Mouse (Mus musculus) CH12.LX (cell line): ENCODE results near the gene Lzts2. TPM values are rescaled to one million over a fixed set of nuclear protein-coding genes. Genes with fewer than 3 reads are reported as not detected.
A peak's percentile ranks its signal among the peaks of the same experiment; 100 is the strongest.

ENCODE experiments used
- DNase-seq: peaks from one replicate; pipeline ENCODE4 v3.0.0-alpha.2; 2013; ENCODE audit errors: extremely low read depth
- H3K27ac ChIP-seq: 2 replicates; pipeline ENCODE4 v1.5.1; 2012; ENCODE audit warnings: low read depth, mild to moderate bottlenecking, control low read depth, moderate library complexity; ENCODE audit not compliant: insufficient read depth
- H3K27me3 ChIP-seq: replicated peaks from 2 replicates; pipeline ENCODE3; 2012; ENCODE audit warnings: inconsistent platforms
- H3K36me3 ChIP-seq, 2 experiments: replicated peaks in 1 of 2; 2 replicates each; pipeline versions ENCODE3 to v1.6.1; 2012; ENCODE audit warnings: inconsistent platforms in 1 of 2, low read length in 1 of 2, mild to moderate bottlenecking in 1 of 2, mixed read lengths in 1 of 2, moderate library complexity in 1 of 2; ENCODE audit not compliant: control insufficient read depth in 1 of 2, insufficient read depth in 1 of 2
- H3K4me1 ChIP-seq, 2 experiments: 2 replicates each; pipeline ENCODE4 v1.6.1; 2012; ENCODE audit warnings: inconsistent platforms in 1 of 2, moderate library complexity in 1 of 2; ENCODE audit not compliant: insufficient read depth in 2 of 2, control insufficient read depth in 1 of 2
- H3K4me2 ChIP-seq: 2 replicates; pipeline ENCODE4 v1.6.1; 2012; ENCODE audit warnings: low read depth, mild to moderate bottlenecking, control low read depth; ENCODE audit not compliant: poor library complexity, insufficient read depth, severe bottlenecking
- H3K4me3 ChIP-seq, 3 experiments: fragments of 150-350 bp in 1 of 3; sonication (generic) in 1 of 3; replicated peaks in 1 of 3; 2 replicates each; pipeline versions ENCODE3 to v1.5.1; 2011 to 2012; ENCODE audit warnings: low read depth in 2 of 3, low read length in 2 of 3, mild to moderate bottlenecking in 2 of 3, moderate library complexity in 2 of 3, control low read depth in 1 of 3, improper control_type of control experiment in 1 of 3, inconsistent platforms in 1 of 3, mixed read lengths in 1 of 3; ENCODE audit not compliant: poor library complexity in 1 of 3
- H3K79me2 ChIP-seq: replicated peaks from 2 replicates; pipeline ENCODE4 v1.6.1; 2012; ENCODE audit warnings: mild to moderate bottlenecking, moderate library complexity; ENCODE audit not compliant: control insufficient read depth, poor library complexity, insufficient read depth, severe bottlenecking; ENCODE audit errors: extremely low read depth
- H3K9ac ChIP-seq: 2 replicates; pipeline ENCODE4 v1.6.1; 2012; ENCODE audit warnings: low read depth, mild to moderate bottlenecking, control low read depth, moderate library complexity; ENCODE audit not compliant: insufficient read depth
- H3K9me3 ChIP-seq: replicated peaks from 2 replicates; pipeline ENCODE3; 2012; ENCODE audit warnings: low read length, inconsistent platforms, mixed read lengths
- CHD1 ChIP-seq: IDR thresholded peaks from 2 replicates; pipeline ENCODE4 v1.6.1; 2012; ENCODE audit warnings: low read depth, low read length, improper control_type of control experiment, inconsistent platforms
- CHD2 ChIP-seq: IDR thresholded peaks from 2 replicates; pipeline ENCODE4 v1.6.1; 2011; ENCODE audit warnings: low read length, improper control_type of control experiment
- E2F4 ChIP-seq: IDR thresholded peaks from 2 replicates; pipeline ENCODE4 v1.6.1; 2011; ENCODE audit warnings: low read depth, low read length, improper control_type of control experiment; ENCODE audit not compliant: insufficient replicate concordance
- ELF1 ChIP-seq: IDR thresholded peaks from 2 replicates; pipeline ENCODE4 v1.6.1; 2014; ENCODE audit warnings: low read depth, mild to moderate bottlenecking, inconsistent platforms, low read length, improper control_type of control experiment
- ETS1 ChIP-seq: conservative IDR thresholded peaks from 2 replicates; pipeline ENCODE4 v1.6.1; 2012; ENCODE audit warnings: low read depth, mild to moderate bottlenecking, inconsistent platforms, low read length, improper control_type of control experiment, moderate library complexity
- JUND ChIP-seq: conservative IDR thresholded peaks from 2 replicates; pipeline ENCODE4 v1.6.1; 2011; ENCODE audit warnings: low read depth, low read length, improper control_type of control experiment
- KAT2A ChIP-seq: IDR thresholded peaks from 2 replicates; pipeline ENCODE4 v1.6.1; 2012; ENCODE audit warnings: low read length, improper control_type of control experiment, inconsistent platforms; ENCODE audit not compliant: insufficient replicate concordance
- MAZ ChIP-seq: IDR thresholded peaks from 2 replicates; pipeline ENCODE4 v1.6.1; 2012; ENCODE audit warnings: low read depth, mild to moderate bottlenecking, inconsistent platforms, low read length, improper control_type of control experiment, moderate library complexity
- MYC ChIP-seq: IDR thresholded peaks from 2 replicates; pipeline ENCODE4 v1.6.1; 2011; ENCODE audit warnings: low read depth, mild to moderate bottlenecking, improper control_type of control experiment, low read length
- NRF1 ChIP-seq: IDR thresholded peaks from 2 replicates; pipeline ENCODE4 v1.6.1; 2014; ENCODE audit warnings: low read depth, mild to moderate bottlenecking, inconsistent platforms, low read length, improper control_type of control experiment, moderate library complexity
- USF1 ChIP-seq: IDR thresholded peaks from 2 replicates; pipeline ENCODE4 v1.6.1; 2014; ENCODE audit warnings: low read depth, mild to moderate bottlenecking, inconsistent platforms, low read length, improper control_type of control experiment
- ZC3H11A ChIP-seq: IDR thresholded peaks from 2 replicates; pipeline ENCODE4 v1.6.1; 2012; ENCODE audit warnings: low read depth, mild to moderate bottlenecking, inconsistent platforms, low read length, improper control_type of control experiment
- ZMIZ1 ChIP-seq: IDR thresholded peaks from 2 replicates; pipeline ENCODE4 v1.6.1; 2012; ENCODE audit warnings: low read depth, mild to moderate bottlenecking, inconsistent platforms, low read length, improper control_type of control experiment
- ZNF384 ChIP-seq: IDR thresholded peaks from 2 replicates; pipeline ENCODE4 v1.6.1; 2012; ENCODE audit warnings: low read depth, low read length, improper control_type of control experiment, inconsistent platforms
- dilution Hi-C: fragments of 300-500 bp; cut with MboI; formaldehyde crosslinking; loops from 2 replicates; pipeline ENCODE4 v1.14.3; 2020; ENCODE audit warnings: low sequenced_read_pairs; ENCODE audit not compliant: extremely low pct_unique_long_range_greater_than_20kb, extremely low pct_ligation_motif_present
- in situ Hi-C: fragments of 300-500 bp; cut with MboI; formaldehyde crosslinking; loops from 3 replicates; pipeline ENCODE4 v1.14.3; 2019; ENCODE audit warnings: low sequenced_read_pairs, low pct_ligation_motif_present, low pct_unique_long_range_greater_than_20kb, mixed read lengths
- polyA plus RNA-seq: library from polyadenylated mRNA; unstranded; fragments of >175 nt; gene quantifications from 2 replicates; pipeline ENCODE4 v1.2.1, GENCODE M21; 2012; ENCODE audit warnings: low read depth; ENCODE audit not compliant: insufficient read length
- total RNA-seq, 2 experiments: library from RNA; depleted of rRNA; stranded (reverse); fragments of 300-350 nt in 1 of 2; fragments of >200 nt in 1 of 2; gene quantifications; 2 replicates each; pipeline ENCODE4 v1.2.3; 2012 to 2014

The Lzts2 gene
- total and polyA plus RNA-seq, 3 experiments = 0.68 to 22.1 (median 2.2) TPM

GRCm38 (mm10) chr19:45075323-45076035 is 61.3 kb downstream of the Lzts2 start (continued):
- TF ChIP-seq ZMIZ1 (peak; percentile 93), ZC3H11A (no peak), MAZ (no peak), MYC (0 out of 2 replicates have a peak, but pooled peaks have one; percentile 46), JUND (no peak), USF1 (no peak), KAT2A (no peak), ETS1 (0 out of 2 replicates have a peak, but pooled peaks have one; percentile 19), CHD2 (no peak), E2F4 (no peak), ELF1 (no peak), CHD1 (peak; percentile 77; the same call in 1 of the 2 replicates), ZNF384 (no peak)

GRCm38 (mm10) chr19:45076036-45076575 is 61.9 kb downstream of the Lzts2 start:
- DNase-seq = no peak
- H3K27ac ChIP-seq = no peak overlapping the region
- in situ Hi-C loops (no loop called here), dilution Hi-C loops (no loop called here)
- H3K36me3 ChIP-seq = no peaks in the 10 kb centered on the region
- H3K9me3 ChIP-seq = peaks cover 15% of the 10 kb centered on the region
- H3K79me2 ChIP-seq = no peaks in the 10 kb centered on the region
- peak overlapping the region; percentile 88 for H3K4me2 ChIP-seq
- peak overlapping the region in 2 of 3 experiments; percentile 64 to 65 for H3K4me3 ChIP-seq
- peak overlapping the region; percentile 92; the same call in 1 of the 2 replicates for H3K9ac ChIP-seq
- TF ChIP-seq ETS1 (no peak), CHD1 (no peak), ZNF384 (peak; percentile 26; the same call in 1 of the 2 replicates), NRF1 (peak; percentile 46; the same call in 1 of the 2 replicates)
- H3K4me1 ChIP-seq = peaks cover 2 to 31% of the 10 kb centered on the region in 2 experiments; a peak in 2 of 4 replicates
- peaks cover 50% of the 10 kb centered on the region for H3K27me3 ChIP-seq

Other genes starting within 250 kb of the Lzts2 start
- 22.2 and 22.6 TPM in 2 replicates for gene Slf2, start 83.3 kb upstream of the Lzts2 start, total RNA-seq (2012; rRNA removed)
- 22.9 and 25.3 TPM in 2 replicates for gene Slf2, start 83.3 kb upstream of the Lzts2 start, total RNA-seq (2014; rRNA removed)
- 18.6 and 20.6 TPM in 2 replicates for gene Slf2, start 83.3 kb upstream of the Lzts2 start, polyA plus RNA-seq
- 0.55 and 1.1 TPM in 2 replicates for gene Sema4g, start 25.3 kb upstream of the Lzts2 start, total RNA-seq (2012; rRNA removed)
- 0.38 and 0.71 TPM in 2 replicates for gene Sema4g, start 25.3 kb upstream of the Lzts2 start, total RNA-seq (2014; rRNA removed)
- 8.3 and 8.4 TPM in 2 replicates for gene Sema4g, start 25.3 kb upstream of the Lzts2 start, polyA plus RNA-seq
- 18.9 and 21.9 TPM in 2 replicates for gene Twnk, start 8.8 kb upstream of the Lzts2 start, total RNA-seq (2012; rRNA removed)
- gene Twnk, start 8.8 kb upstream of the Lzts2 start, total RNA-seq (2014; rRNA removed) = 12.4 and 14.0 TPM in 2 replicates
- 30.1 and 32.4 TPM in 2 replicates for gene Twnk, start 8.8 kb upstream of the Lzts2 start, polyA plus RNA-seq
- 72.7 and 76.6 TPM in 2 replicates for gene Mrpl43, start 8.0 kb upstream of the Lzts2 start, total RNA-seq (2012; rRNA removed)
- gene Mrpl43, start 8.0 kb upstream of the Lzts2 start, total RNA-seq (2014; rRNA removed) = 63.5 and 72.7 TPM in 2 replicates
- 75.1 and 77.9 TPM in 2 replicates for gene Mrpl43, start 8.0 kb upstream of the Lzts2 start, polyA plus RNA-seq
- gene Pdzd7, start 31.3 kb downstream of the Lzts2 start, total RNA-seq (2012; rRNA removed) = 0.04 and 0.17 TPM in 2 replicates
- 0.12 and 0.20 TPM in 2 replicates for gene Pdzd7, start 31.3 kb downstream of the Lzts2 start, total RNA-seq (2014; rRNA removed)
- gene Pdzd7, start 31.3 kb downstream of the Lzts2 start, polyA plus RNA-seq = 0.15 TPM in 1 of 2 replicates, not detected in the other
- gene Sfxn3, start 33.1 kb downstream of the Lzts2 start, total RNA-seq (2012; rRNA removed) = 2.4 and 3.6 TPM in 2 replicates
- 0.95 and 1.4 TPM in 2 replicates for gene Sfxn3, start 33.1 kb downstream of the Lzts2 start, total RNA-seq (2014; rRNA removed)
- gene Sfxn3, start 33.1 kb downstream of the Lzts2 start, polyA plus RNA-seq = 3.1 and 4.2 TPM in 2 replicates
- gene Kazald1, start 60.8 kb downstream of the Lzts2 start, total RNA-seq (2012; rRNA removed) = 0.63 and 1.2 TPM in 2 replicates
- gene Kazald1, start 60.8 kb downstream of the Lzts2 start, total RNA-seq (2014; rRNA removed) = 0.23 and 0.27 TPM in 2 replicates
- 0.31 and 0.44 TPM in 2 replicates for gene Kazald1, start 60.8 kb downstream of the Lzts2 start, polyA plus RNA-seq
- gene Tlx1, start 136.3 kb downstream of the Lzts2 start, total RNA-seq (2012; rRNA removed) = not detected in 2 replicates
- gene Tlx1, start 136.3 kb downstream of the Lzts2 start, total RNA-seq (2014; rRNA removed) = not detected in 2 replicates
- not detected in 2 replicates for gene Tlx1, start 136.3 kb downstream of the Lzts2 start, polyA plus RNA-seq
- not detected in 2 replicates for gene Lbx1, start 221.4 kb downstream of the Lzts2 start, total RNA-seq (2012; rRNA removed)
- not detected in 2 replicates for gene Lbx1, start 221.4 kb downstream of the Lzts2 start, total RNA-seq (2014; rRNA removed)
- not detected in 2 replicates for gene Lbx1, start 221.4 kb downstream of the Lzts2 start, polyA plus RNA-seq